Mouse (Mus musculus) heart, adult 2 months (tissue): ENCODE results near the gene Gm49340. TPM values are rescaled to one million over a fixed set of nuclear protein-coding genes. Genes with fewer than 3 reads are reported as not detected.
A peak's percentile ranks its signal among the peaks of the same experiment; 100 is the strongest.

Experiments used
- DNase-seq, 2 experiments: peaks; one replicate each; pipeline ENCODE4 v3.0.0; 2021
- H3K27ac ChIP-seq: fragments of 200-600 bp; 2 replicates; pipeline ENCODE4 v1.8.1; 2022
- H3K27me3 ChIP-seq: fragments of 200-500 bp; 2 replicates; pipeline ENCODE4 v1.6.1; 2012; ENCODE audit warnings: mild to moderate bottlenecking, low read length, inconsistent platforms, mixed read lengths; ENCODE audit not compliant: control insufficient read depth, insufficient read depth
- H3K36me3 ChIP-seq: fragments of 200-500 bp; 2 replicates; pipeline ENCODE4 v1.6.1; 2012; ENCODE audit warnings: low read length, inconsistent platforms; ENCODE audit not compliant: control insufficient read depth, insufficient read depth
- H3K4me1 ChIP-seq: fragments of 200-500 bp; 2 replicates; pipeline ENCODE4 v1.6.1; 2011; ENCODE audit warnings: low read length; ENCODE audit not compliant: control insufficient read depth, insufficient read depth
- H3K4me3 ChIP-seq: fragments of 200-600 bp; 2 replicates; pipeline ENCODE4 v1.8.1; 2022
- H3K79me2 ChIP-seq: fragments of 200-500 bp; replicated peaks from 2 replicates; pipeline ENCODE4 v1.6.1; 2012; ENCODE audit warnings: mild to moderate bottlenecking, inconsistent platforms, low read length, moderate library complexity, mixed read lengths; ENCODE audit not compliant: control insufficient read depth, insufficient read depth
- H3K9ac ChIP-seq: fragments of 200-500 bp; 2 replicates; pipeline ENCODE4 v1.6.1; 2012; ENCODE audit warnings: low read depth, mild to moderate bottlenecking, control low read depth, inconsistent platforms, low read length, mixed read lengths
- CTCF ChIP-seq: fragments of 200-600 bp; IDR thresholded peaks from 2 replicates; pipeline ENCODE4 v1.8.1; 2022; ENCODE audit warnings: antibody characterized with exemption, mild to moderate bottlenecking, moderate library complexity
- EP300 ChIP-seq: fragments of 200-500 bp; IDR thresholded peaks from 2 replicates; pipeline ENCODE4 v1.6.1; 2011; ENCODE audit warnings: low read depth, low read length, control low read depth; ENCODE audit not compliant: insufficient read depth
- POLR2A ChIP-seq: fragments of 200-500 bp; IDR thresholded peaks from 2 replicates; pipeline ENCODE4 v1.6.1; 2011; ENCODE audit warnings: mild to moderate bottlenecking, low read depth, low read length, control low read depth; ENCODE audit not compliant: insufficient read depth
- WGBS: fragments of 180-500 bp; shearing (Covaris S2); methylation state at CpG from one replicate; pipeline ENCODE4 v1.1.7; 2018; 5-methylcytosine and 5-hydroxymethylcytosine counted together
- intact Hi-C: fragments of 180-260 bp; cut with DNase I; formaldehyde crosslinking; loops from one replicate; pipeline ENCODE4 v1.15.1; 2025
- long read RNA-seq: library from polyadenylated mRNA; stranded (forward); transcript quantifications from one replicate; pipeline ENCODE4 v2.0.0, GENCODE M21; 2021
- polyA plus RNA-seq: library from polyadenylated mRNA; depleted of rRNA; stranded (reverse); fragments of >200 nt; gene quantifications from 2 replicates; pipeline ENCODE4 v1.2.3, GENCODE M21; 2012; rRNA removed
- total RNA-seq, 2 experiments: library from RNA; stranded (reverse); gene quantifications; 2 replicates each; pipeline ENCODE4 v1.2.3; 2021

The Gm49340 gene
- total RNA-seq = not detected
- 0.06 TPM in 1 of 2 replicates, not detected in the other for polyA plus RNA-seq
- long read RNA-seq = 0 reads

GRCm38 (mm10) chr11:73329442-73329841 lies at the start of gene Gm49340, which contains the start of the genes Aspa and Spata22:
Gm49340 (plus strand) TSS chr11:73329741.
Aspa (minus strand) TSS chr11:73329596.
Spata22 (plus strand) TSS chr11:73329741.
- no peaks in the 10 kb centered on the region for H3K27me3 ChIP-seq
- H3K4me1 ChIP-seq = peaks cover 1% of the 10 kb centered on the region
- no peaks in the 10 kb centered on the region for H3K36me3 ChIP-seq
- H3K9ac ChIP-seq = no peak within 1 kb of the TSS
- 77% methylated on average over 27 of the region's 27 CpGs for WGBS
- DNase-seq = no peak
- no peak within 1 kb of the TSS for H3K4me3 ChIP-seq
- no peak within 1 kb of the TSS for H3K27ac ChIP-seq
- intact Hi-C loops = no loop called here
- TF ChIP-seq CTCF = no peak
- TF ChIP-seq POLR2A = no peak
- no peak for TF ChIP-seq EP300
- H3K79me2 ChIP-seq = no peaks in the 10 kb centered on the region

- Histone ChIP-seq H3K4me1 (peaks cover 6% of the 10 kb centered on the region; the same call in 1 of the 2 replicates), H3K4me3 (no peak overlapping the region), H3K36me3 (no peaks in the 10 kb centered on the region), H3K79me2 (no peaks in the 10 kb centered on the region), H3K9ac (no peak overlapping the region), H3K27me3 (no peaks in the 10 kb centered on the region), H3K27ac (no peak overlapping the region)
- no peak for DNase-seq
- 47% methylated on average over 5 of the region's 5 CpGs for WGBS
- TF ChIP-seq EP300 = no peak
- TF ChIP-seq CTCF = no peak
- no peak for TF ChIP-seq POLR2A
- intact Hi-C loops = loop anchor here (5.0 to 10.0 kb wide), 5 partner anchors 43 to 273 kb away; partner anchors contain the start of gene Haspin
Observed at GRCm38 (mm10) chr11:73280710-73281109, 48.8 kb upstream of the Gm49340 start.

DNA sequence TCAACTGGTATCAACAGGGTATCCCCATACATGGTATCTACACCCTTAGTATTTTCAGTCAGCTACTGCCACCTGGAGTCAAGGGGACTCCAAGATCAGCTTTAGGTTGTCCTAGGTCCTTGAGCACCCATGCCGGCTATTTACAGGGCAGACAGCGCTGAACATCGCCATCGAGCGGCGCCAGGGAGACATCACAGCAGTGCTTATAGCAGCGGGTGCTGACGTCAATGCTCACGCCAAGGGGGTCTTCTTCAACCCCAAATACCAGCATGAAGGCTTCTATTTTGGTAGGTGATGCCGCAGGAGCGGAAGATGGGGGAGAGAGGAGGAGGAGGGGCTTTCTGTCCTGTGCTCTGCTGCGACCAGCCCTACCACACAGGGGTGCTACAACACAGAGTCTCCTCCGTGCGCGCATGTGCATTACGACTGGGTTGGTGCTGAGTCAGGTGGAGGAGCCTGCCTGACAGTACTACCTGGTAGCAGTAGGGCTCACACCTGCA lies 48.0 kb upstream of the Gm49340 start:
- peak; percentile 52 to 53 for DNase-seq
- Histone ChIP-seq H3K4me3 (peak overlapping the region; percentile 33), H3K36me3 (no peaks in the 10 kb centered on the region), H3K27ac (no peak overlapping the region), H3K79me2 (no peaks in the 10 kb centered on the region), H3K9ac (peak overlapping the region; percentile 59), H3K4me1 (peaks cover 6% of the 10 kb centered on the region; the same call in 1 of the 2 replicates), H3K27me3 (no peaks in the 10 kb centered on the region)
- intact Hi-C loops = loop anchor here (5.0 to 10.0 kb wide), 5 partner anchors 44 to 274 kb away; partner anchors contain the start of gene Haspin
- TF ChIP-seq EP300 = no peak
- peak; percentile 73 for TF ChIP-seq CTCF
- no peak for TF ChIP-seq POLR2A
- WGBS = 3% methylated on average over 16 of the region's 16 CpGs

DNA sequence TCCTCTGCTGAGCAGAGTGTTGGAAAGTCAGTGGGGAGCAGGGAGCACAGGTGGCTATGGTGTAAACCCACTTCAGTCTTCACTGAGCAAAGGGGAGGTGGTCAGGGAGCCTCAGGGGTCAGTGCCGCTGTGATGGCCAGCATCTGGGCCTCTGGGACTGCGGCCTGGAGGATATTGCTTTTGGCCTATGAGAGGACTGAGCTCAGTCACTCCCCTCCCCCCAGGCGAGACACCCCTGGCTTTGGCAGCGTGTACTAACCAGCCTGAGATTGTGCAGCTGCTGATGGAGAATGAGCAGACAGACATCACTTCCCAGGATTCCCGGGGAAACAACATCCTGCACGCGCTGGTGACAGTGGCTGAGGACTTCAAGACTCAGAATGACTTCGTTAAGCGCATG lies 46.2 kb upstream of the Gm49340 start:
- H3K4me1 ChIP-seq = peaks cover 6% of the 10 kb centered on the region; the same call in 1 of the 2 replicates
- no peak overlapping the region for H3K4me3 ChIP-seq
- no peaks in the 10 kb centered on the region for H3K27me3 ChIP-seq
- H3K9ac ChIP-seq = no peak overlapping the region
- H3K36me3 ChIP-seq = no peaks in the 10 kb centered on the region
- intact Hi-C loops = loop anchor here (5.0 to 10.0 kb wide), 5 partner anchors 46 to 276 kb away; partner anchors contain the start of gene Haspin
- peak; percentile 41 for DNase-seq
- no peak overlapping the region; the same call in 1 of the 2 replicates for H3K27ac ChIP-seq
- 44% methylated on average over 9 of the region's 9 CpGs for WGBS
- 0 out of 2 replicates have a peak, but pooled peaks have one; percentile 29 for TF ChIP-seq EP300
- TF ChIP-seq CTCF = no peak
- TF ChIP-seq POLR2A = no peak
- H3K79me2 ChIP-seq = no peaks in the 10 kb centered on the region

DNA sequence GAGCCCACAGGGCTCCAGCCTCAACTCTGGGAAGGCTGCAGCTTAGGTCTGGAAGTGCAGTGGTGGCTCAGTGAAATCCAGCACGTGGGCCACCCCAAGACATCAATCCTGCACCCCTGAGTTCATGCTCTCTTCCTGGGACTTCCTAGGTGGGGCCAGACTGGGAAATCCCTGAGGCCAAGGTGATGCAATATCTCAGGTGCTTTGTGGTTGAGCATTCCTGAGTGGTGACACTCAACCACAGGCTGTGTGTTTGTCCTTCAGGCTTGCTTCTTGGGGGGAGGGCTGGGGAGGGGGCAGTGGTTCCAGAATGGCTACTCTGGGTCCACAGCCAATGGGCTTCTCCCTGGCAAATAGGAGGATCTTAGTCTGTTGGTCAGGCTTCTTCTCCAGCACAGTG lies 45.6 kb upstream of the Gm49340 start:
- no peak for TF ChIP-seq EP300
- TF ChIP-seq CTCF = no peak
- TF ChIP-seq POLR2A = no peak
- intact Hi-C loops = loop anchor here (5.0 to 10.0 kb wide), 5 partner anchors 47 to 277 kb away; partner anchors contain the start of gene Haspin
- 28% methylated on average over 1 of the region's 1 CpGs for WGBS
- no peak overlapping the region for H3K9ac ChIP-seq
- no peaks in the 10 kb centered on the region for H3K36me3 ChIP-seq
- no peaks in the 10 kb centered on the region for H3K79me2 ChIP-seq
- peaks cover 6% of the 10 kb centered on the region; the same call in 1 of the 2 replicates for H3K4me1 ChIP-seq
- DNase-seq = no peak
- H3K4me3 ChIP-seq = no peak overlapping the region
- no peaks in the 10 kb centered on the region for H3K27me3 ChIP-seq
- H3K27ac ChIP-seq = peak overlapping the region; percentile 7; the same call in 1 of the 2 replicates

DNA sequence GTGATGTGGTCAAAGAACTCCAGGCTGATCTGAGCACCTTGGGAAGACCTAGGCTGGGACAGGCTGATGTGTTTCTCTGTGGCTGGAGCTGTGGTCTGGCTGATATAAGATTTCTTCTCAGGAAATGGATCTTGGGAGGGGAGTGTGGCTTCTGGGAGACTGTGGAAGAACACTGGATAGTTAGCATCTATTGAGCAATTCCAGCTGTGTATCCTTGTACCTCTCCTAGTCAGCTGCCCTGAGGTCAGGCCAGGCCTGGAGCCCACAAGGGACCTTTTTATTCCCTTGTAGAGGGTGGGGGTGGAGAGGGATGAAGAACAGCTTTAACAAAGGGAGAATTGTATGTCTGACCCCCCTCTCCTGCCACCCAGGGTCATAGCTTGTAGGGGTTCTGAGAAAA lies 45.2 kb upstream of the Gm49340 start:
- Histone ChIP-seq H3K4me3 (no peak overlapping the region), H3K79me2 (no peaks in the 10 kb centered on the region), H3K27me3 (no peaks in the 10 kb centered on the region), H3K27ac (no peak overlapping the region; the same call in 1 of the 2 replicates), H3K36me3 (no peaks in the 10 kb centered on the region), H3K4me1 (peaks cover 6% of the 10 kb centered on the region; the same call in 1 of the 2 replicates), H3K9ac (no peak overlapping the region)
- DNase-seq = no peak
- intact Hi-C loops = loop anchor here (5.0 to 10.0 kb wide), 5 partner anchors 47 to 277 kb away; partner anchors contain the start of gene Haspin
- TF ChIP-seq POLR2A = no peak
- TF ChIP-seq EP300 = no peak
- no peak for TF ChIP-seq CTCF
